Mouse (Mus musculus) lung, adult 2 months (tissue): ENCODE measurements around the gene Clk1.

ENCODE experiments used
- CTCF ChIP-seq: fragments of 200-500 bp; IDR thresholded peaks from 2 replicates; pipeline ENCODE4 v1.5.1; 2011; ENCODE audit warnings: mild to moderate bottlenecking, low read length, control low read depth; ENCODE audit not compliant: insufficient read depth
- POLR2A ChIP-seq: fragments of 200-500 bp; IDR thresholded peaks from 2 replicates; pipeline ENCODE4 v1.6.1; 2011; ENCODE audit warnings: low read depth, mild to moderate bottlenecking, control low read depth, low read length, borderline replicate concordance; ENCODE audit errors: extremely low read depth

GRCm38 (mm10) chr1:58454316-58454715 lies 30.4 kb upstream of the Clk1 start:
- TF ChIP-seq POLR2A, result no peak
- no peak for TF ChIP-seq CTCF
